Mouse (Mus musculus) cerebellum, adult 2 months (tissue): ENCODE results near the gene Cgref1.

ENCODE experiments used
- CTCF ChIP-seq: fragments of 200-500 bp; IDR thresholded peaks from 2 replicates; pipeline ENCODE4 v1.5.1; 2011; ENCODE audit warnings: low read depth, mild to moderate bottlenecking, control low read depth, low read length, moderate library complexity, borderline replicate concordance; ENCODE audit not compliant: insufficient read depth
- POLR2A ChIP-seq: fragments of 200-500 bp; IDR thresholded peaks from 2 replicates; pipeline ENCODE4 v1.6.1; 2011; ENCODE audit warnings: low read length, control low read depth, borderline replicate concordance; ENCODE audit not compliant: insufficient read depth

DNA sequence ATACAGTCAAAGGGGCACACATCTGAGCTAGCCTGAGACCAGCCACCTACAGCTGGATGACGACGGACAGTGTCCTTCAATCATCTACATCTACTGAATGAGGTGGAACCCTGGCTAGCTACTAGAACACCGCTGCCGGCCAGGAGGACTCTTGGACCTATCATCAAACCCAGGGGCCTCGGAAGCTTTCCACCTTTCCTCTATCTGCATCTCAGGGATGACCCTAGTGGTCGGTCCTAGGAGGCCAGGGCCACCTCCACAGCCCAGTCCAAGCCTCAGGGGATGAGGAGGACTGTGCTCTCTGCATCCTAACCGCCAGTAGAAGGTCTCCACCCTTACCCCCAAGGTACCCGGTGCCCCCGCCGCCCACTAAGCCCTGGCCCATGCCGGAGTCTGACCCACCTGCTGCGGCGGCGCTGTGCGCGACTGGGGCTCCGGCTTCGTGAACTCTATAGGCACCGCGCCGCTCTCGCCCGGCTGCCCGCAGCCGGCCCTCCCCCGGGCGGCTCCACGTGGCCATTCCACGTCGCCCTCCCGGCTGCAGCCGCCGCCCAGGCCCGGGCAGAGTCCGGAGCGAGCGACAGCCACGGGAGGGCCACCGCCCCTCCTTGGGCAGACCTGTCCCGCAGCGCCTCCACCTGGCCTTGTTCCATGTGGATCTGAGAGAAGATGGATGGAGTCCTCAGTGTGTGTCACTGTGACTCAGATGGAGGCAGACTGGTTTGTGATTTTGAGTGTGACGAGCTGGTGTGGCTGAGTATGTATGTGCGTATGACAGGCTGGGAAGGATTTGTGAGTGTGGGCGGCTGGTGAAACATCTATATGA, at the start of gene Cgref1:
- peak; percentile 9; the same call in 1 of the 2 replicates for TF ChIP-seq CTCF
- no peak for TF ChIP-seq POLR2A
